In the genomic region with DNA sequence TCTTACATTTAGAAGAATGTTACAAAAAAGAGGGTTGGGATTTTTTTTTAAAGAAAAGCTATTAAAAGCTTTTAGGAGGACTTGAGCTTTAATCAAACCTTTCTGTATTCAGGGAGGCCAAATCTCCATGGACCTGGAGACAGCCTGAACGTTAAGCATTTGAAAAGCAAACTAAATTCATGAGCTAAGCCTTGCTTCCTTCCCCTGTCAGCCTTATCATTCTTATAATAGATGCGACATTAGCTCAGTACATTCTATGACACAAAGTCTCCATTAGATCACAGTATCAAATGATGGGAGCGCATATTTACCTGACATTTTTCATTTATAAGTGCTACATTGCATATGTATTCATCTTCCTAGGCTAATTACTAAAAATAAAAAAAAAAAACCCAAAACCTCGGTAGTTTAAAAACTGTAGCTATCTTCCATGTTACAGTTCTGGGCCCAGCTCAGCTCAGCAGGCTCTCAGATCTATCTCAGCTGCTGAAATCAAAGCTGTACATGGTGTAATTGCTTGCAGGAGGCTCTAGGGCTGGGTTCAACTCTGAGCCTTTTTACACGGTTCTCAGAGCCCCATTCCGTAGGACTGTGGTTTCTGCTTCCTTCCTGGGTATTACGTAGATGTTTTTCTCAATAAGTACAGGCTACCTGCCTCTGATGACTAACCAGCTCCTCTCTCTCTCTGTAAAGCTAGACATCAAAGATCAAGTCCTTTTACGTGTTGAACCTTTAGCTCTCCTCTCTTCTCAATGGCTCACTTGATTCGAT, we compare ENCODE assay signal across 9 mouse cellular contexts. TPM values are rescaled to one million over a fixed set of nuclear protein-coding genes. Genes with fewer than 3 reads are reported as not detected.
A peak's percentile ranks its signal among the peaks of the same experiment; 100 is the strongest.
DNase-seq lines count a peak whose midpoint lies in the region; ATAC-seq and TF ChIP-seq lines count a peak whose summit lies in the region.
"Had no signal": no experiment of that assay in that cellular context is flagged by ENCODE, and none has a peak within 500 bp of the region (broad histone marks: within the 10 kb centered on the region; RNA-seq: fewer than 3 reads in every experiment).

No protein-coding gene starts in this region.

- DNase-seq in midbrain, postnatal 0 days (ENCODE audit: low spot score), result no peak
- peak; percentile 62 for DNase-seq in brain, embryonic 14.5 days (ENCODE audit: low read depth)
- DNase-seq in thymus, postnatal 36 days, result peak; percentile 2 to 20
- no peak for DNase-seq in layer of hippocampus, adult 18-20 months (ENCODE audit: low spot score in 2 of 2)
- DNase-seq in adrenal gland, postnatal 36 days, result no peak

- H3K9me3 ChIP-seq in midbrain, embryonic 15.5 days, result no peaks in the 10 kb centered on the region
- H3K9me3 ChIP-seq in midbrain, postnatal 0 days (ENCODE audit: low read length), result no peaks in the 10 kb centered on the region
- H3K9me3 ChIP-seq: megakaryocyte, embryonic 14.5 days had no signal

- no peak for TF ChIP-seq CTCF in midbrain, postnatal 0 days (IDR thresholded peaks at IDR 0.05)
- no peak for TF ChIP-seq CTCF in brain, embryonic 14.5 days (IDR thresholded peaks at IDR 0.05; ENCODE audit: borderline replicate concordance, extremely low read depth, insufficient read depth, insufficient read length)

- no peak for ATAC-seq in midbrain, embryonic 15.5 days (replicated peaks)
- ATAC-seq in midbrain, postnatal 0 days (ENCODE audit: low FRiP score), result no peak
- ATAC-seq in inflammation-experienced regulatory T-cells, adult 6 months, result peak; percentile 99

- no peak overlapping the region for H3K4me3 ChIP-seq in midbrain, embryonic 15.5 days
- no peak overlapping the region for H3K4me3 ChIP-seq in midbrain, postnatal 0 days (ENCODE audit: low read depth, low read length)
- H3K4me3 ChIP-seq: megakaryocyte, embryonic 14.5 days had no signal

- no peak for TF ChIP-seq POLR2A in brain, embryonic 14.5 days (IDR thresholded peaks at IDR 0.05; ENCODE audit: borderline replicate concordance, extremely low read depth, insufficient read depth, insufficient read length, poor library complexity, severe bottlenecking)

- no peaks in the 10 kb centered on the region for H3K36me3 ChIP-seq in midbrain, embryonic 15.5 days (replicated peaks)
- no peaks in the 10 kb centered on the region for H3K36me3 ChIP-seq in midbrain, postnatal 0 days (ENCODE audit: insufficient read depth, low read length)

- 56% methylated on average over 9 of the region's 9 CpGs for WGBS in midbrain, embryonic 15.5 days
- 54% methylated on average over 9 of the region's 9 CpGs for WGBS in midbrain, postnatal 0 days

- no peaks in the 10 kb centered on the region for H3K27me3 ChIP-seq in midbrain, embryonic 15.5 days (replicated peaks)
- H3K27me3 ChIP-seq in midbrain, postnatal 0 days (ENCODE audit: insufficient read depth, low read length), result no peaks in the 10 kb centered on the region

- peak overlapping the region; percentile 42; the same call in 1 of the 2 replicates for H3K27ac ChIP-seq in midbrain, embryonic 15.5 days
- H3K27ac ChIP-seq in midbrain, postnatal 0 days (ENCODE audit: low read depth, low read length), result no peak overlapping the region

- no peak overlapping the region for H3K4me2 ChIP-seq in midbrain, embryonic 15.5 days
- H3K4me2 ChIP-seq in midbrain, postnatal 0 days (ENCODE audit: low read depth, low read length, poor library complexity, severe bottlenecking), result no peak overlapping the region
- H3K4me2 ChIP-seq: heart, embryonic 11.5 days had no signal

- peaks cover 6% of the 10 kb centered on the region for H3K4me1 ChIP-seq in midbrain, embryonic 15.5 days
- 0 out of 2 replicates have a peak, but pooled peaks cover 9% of the 10 kb centered on the region for H3K4me1 ChIP-seq in midbrain, postnatal 0 days (ENCODE audit: insufficient read depth, low read length)

- H3K9ac ChIP-seq in midbrain, embryonic 15.5 days, result no peak overlapping the region
- H3K9ac ChIP-seq in midbrain, postnatal 0 days (replicated peaks; ENCODE audit: low read length, poor library complexity, severe bottlenecking), result no peak overlapping the region

RNA-seq across cellular contexts. Expression of gene Tmem26, which starts 50.2 kb away (rescaled TPM):
- 4.9 and 5.2 TPM in 2 replicates for polyA plus RNA-seq in midbrain, embryonic 15.5 days (2015; fragmentation: Nextera tagmentation; extraction: Ambion mirVana)
- 9.4 and 10.7 TPM in 2 replicates for total RNA-seq in midbrain, postnatal 0 days (2014; rRNA removed)
- 5.7 and 6.2 TPM in 2 replicates for polyA plus RNA-seq in midbrain, postnatal 0 days (2015; fragmentation: Nextera tagmentation; extraction: Ambion mirVana)
- 3.9 and 5.4 TPM in 2 replicates for polyA plus RNA-seq in brain, embryonic 14.5 days (2012; rRNA removed)
- under 1 TPM; 0.59 to 0.91 (median 0.74) TPM for polyA plus RNA-seq in inflammation-experienced regulatory T-cells, adult 6 months (2017; shearing (Covaris generic))
- under 1 TPM; 0.18 to 0.40 TPM for total RNA-seq in layer of hippocampus, adult 18-20 months (2021)
- 1 to 10 TPM; 4.2 to 7.9 TPM for total RNA-seq in adrenal gland, postnatal 36 days (2021)

Comparison
In these comparisons a context has a peak if more than half of its experiments do, and no peak if none do; other contexts are left out.
1. DNase-seq: peak in brain, embryonic 14.5 days (single experiment) and thymus, postnatal 36 days (2 of 2); none in midbrain, postnatal 0 days (single experiment), layer of hippocampus, adult 18-20 months (0 of 2) and adrenal gland, postnatal 36 days (0 of 2).